Mouse (Mus musculus) erythroblast, adult 5-6 weeks (primary cell): Measurements from ENCODE around the gene Slc9a6. TPM values are rescaled to one million over a fixed set of nuclear protein-coding genes. Genes with fewer than 3 reads are reported as not detected.

Experiments used
- ATAC-seq: replicated peaks from 2 replicates; pipeline ENCODE4 v1.8.0; 2016; ENCODE audit warnings: moderate number of reproducible peaks, mild to moderate bottlenecking, moderate TSS enrichment, inconsistent platforms; ENCODE audit not compliant: poor library complexity, low FRiP score, severe bottlenecking
- total RNA-seq, 2 experiments: library from RNA; stranded (forward) in 1 of 2; stranded (reverse) in 1 of 2; fragments of 150-400 nt in 1 of 2; fragments of 200-764, 138-1000 nt in 1 of 2; gene quantifications; 2 replicates each; pipeline versions ENCODE4 v1.2.3 to v1.2.4; 2015 to 2017; ENCODE audit warnings: low replicate concordance in 2 of 2

The Slc9a6 gene
- total RNA-seq (2015; ENCODE audit: low replicate concordance): 2.9 and 7.7 TPM in 2 replicates
- 1.4 and 1.9 TPM in 2 replicates for total RNA-seq (2017; ENCODE audit: low replicate concordance)

GRCm38 (mm10) chrX:56609623-56610317, at the start of gene Slc9a6:
Gene Slc9a6, plus strand, starts transcription at chrX:56609757.
- peak; percentile 98 for ATAC-seq

- ATAC-seq: no peak
Measured at GRCm38 (mm10) chrX:56572465-56572864, 37.1 kb upstream of the Slc9a6 start.

- ATAC-seq: no peak
Measured at GRCm38 (mm10) chrX:56578200-56578599, 31.4 kb upstream of the Slc9a6 start.

- peak; percentile 57 for ATAC-seq
Measured at GRCm38 (mm10) chrX:56597219-56597886, 12.2 kb upstream of the Slc9a6 start.

GRCm38 (mm10) chrX:56597887-56598640, 11.5 kb upstream of the Slc9a6 start, which contains the start of gene Mmgt1:
Gene Mmgt1, minus strand, starts transcription at chrX:56598069.
- peak; percentile 98 for ATAC-seq

GRCm38 (mm10) chrX:56606536-56606935, 3.0 kb upstream of the Slc9a6 start:
- ATAC-seq: no peak

- ATAC-seq: no peak
Measured at GRCm38 (mm10) chrX:56607032-56607710, 2.4 kb upstream of the Slc9a6 start.

- peak; percentile 61 for ATAC-seq
Measured at GRCm38 (mm10) chrX:56609285-56609622, 303 bp upstream of the Slc9a6 start.

- ATAC-seq: no peak
Measured at GRCm38 (mm10) chrX:56610318-56610694, 749 bp downstream of the Slc9a6 start.

- ATAC-seq: no peak
Measured at GRCm38 (mm10) chrX:56615236-56615635, 5.7 kb downstream of the Slc9a6 start.

- no peak for ATAC-seq
Measured at GRCm38 (mm10) chrX:56636185-56636584, 26.6 kb downstream of the Slc9a6 start.

- ATAC-seq: no peak
Measured at GRCm38 (mm10) chrX:56640066-56640465, 30.5 kb downstream of the Slc9a6 start.

- no peak for ATAC-seq
Measured at GRCm38 (mm10) chrX:56649549-56650354, 40.2 kb downstream of the Slc9a6 start.

- no peak for ATAC-seq
Measured at GRCm38 (mm10) chrX:56650355-56650652, 40.7 kb downstream of the Slc9a6 start.

- no peak for ATAC-seq
Measured at GRCm38 (mm10) chrX:56650885-56651284, 41.3 kb downstream of the Slc9a6 start.

GRCm38 (mm10) chrX:56651738-56652137, 42.2 kb downstream of the Slc9a6 start:
- ATAC-seq: no peak

GRCm38 (mm10) chrX:56655686-56656085, 46.1 kb downstream of the Slc9a6 start:
- no peak for ATAC-seq

- no peak for ATAC-seq
Measured at GRCm38 (mm10) chrX:56659286-56659685, 49.7 kb downstream of the Slc9a6 start.

- ATAC-seq: no peak
Measured at GRCm38 (mm10) chrX:56661143-56661542, 51.6 kb downstream of the Slc9a6 start.

- ATAC-seq: no peak
Measured at GRCm38 (mm10) chrX:56662316-56662715, 52.8 kb downstream of the Slc9a6 start.
